Mouse (Mus musculus) gastrocnemius, postnatal 25 days (tissue): Measurements from ENCODE around the gene Trim11. TPM values are rescaled to one million over a fixed set of nuclear protein-coding genes. Genes with fewer than 3 reads are reported as not detected.
A peak's percentile ranks its signal among the peaks of the same experiment; 100 is the strongest.

Experiments used
- DNase-seq: peaks from one replicate; pipeline ENCODE4 v3.0.0; 2022
- total RNA-seq, 2 experiments: library from RNA; stranded (reverse); gene quantifications; 1 replicate in 1 of 2; 2 replicates in 1 of 2; pipeline ENCODE4 v1.2.3; 2021

Gene Trim11
- total RNA-seq, 2 experiments from 2014 or later, result 6.7 to 8.1 TPM

- no peak for DNase-seq
Measured at GRCm38 (mm10) chr11:58980381-58980990, 2.6 kb downstream of the Trim11 start.

GRCm38 (mm10) chr11:58981541-58982447 lies 3.9 kb downstream of the Trim11 start:
- peak; percentile 87 for DNase-seq

DNA sequence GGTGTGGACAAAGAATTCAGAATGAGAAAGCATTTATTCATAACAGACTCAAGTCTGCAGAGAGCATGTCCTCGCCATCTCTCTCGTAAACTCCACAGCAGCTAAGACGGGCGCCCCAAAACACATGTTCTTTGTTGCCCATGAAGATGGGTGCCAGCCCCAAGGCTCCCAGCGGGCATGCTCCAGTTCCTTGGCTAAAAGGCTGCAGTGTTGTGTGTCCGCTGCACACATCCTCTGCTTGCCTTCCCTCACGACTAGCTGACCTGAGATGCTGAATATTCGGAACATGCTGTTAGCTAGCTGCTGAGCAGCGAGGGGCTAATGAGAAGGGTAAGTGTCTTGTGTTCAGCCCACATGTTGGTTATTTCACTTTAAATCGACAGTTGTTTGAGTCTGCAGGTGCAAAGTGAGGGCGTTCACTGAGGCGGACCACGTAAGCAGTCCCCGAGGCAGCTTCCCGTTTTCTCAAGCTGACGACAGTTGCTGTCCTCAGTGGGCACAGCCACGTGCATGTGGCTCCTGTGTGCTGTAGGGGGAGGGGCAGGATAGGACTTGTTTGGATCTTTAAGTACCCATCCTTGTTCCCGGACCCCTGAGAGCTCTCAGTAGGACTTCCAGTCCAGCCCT lies 4.7 kb downstream of the Trim11 start:
- DNase-seq, result no peak

DNA sequence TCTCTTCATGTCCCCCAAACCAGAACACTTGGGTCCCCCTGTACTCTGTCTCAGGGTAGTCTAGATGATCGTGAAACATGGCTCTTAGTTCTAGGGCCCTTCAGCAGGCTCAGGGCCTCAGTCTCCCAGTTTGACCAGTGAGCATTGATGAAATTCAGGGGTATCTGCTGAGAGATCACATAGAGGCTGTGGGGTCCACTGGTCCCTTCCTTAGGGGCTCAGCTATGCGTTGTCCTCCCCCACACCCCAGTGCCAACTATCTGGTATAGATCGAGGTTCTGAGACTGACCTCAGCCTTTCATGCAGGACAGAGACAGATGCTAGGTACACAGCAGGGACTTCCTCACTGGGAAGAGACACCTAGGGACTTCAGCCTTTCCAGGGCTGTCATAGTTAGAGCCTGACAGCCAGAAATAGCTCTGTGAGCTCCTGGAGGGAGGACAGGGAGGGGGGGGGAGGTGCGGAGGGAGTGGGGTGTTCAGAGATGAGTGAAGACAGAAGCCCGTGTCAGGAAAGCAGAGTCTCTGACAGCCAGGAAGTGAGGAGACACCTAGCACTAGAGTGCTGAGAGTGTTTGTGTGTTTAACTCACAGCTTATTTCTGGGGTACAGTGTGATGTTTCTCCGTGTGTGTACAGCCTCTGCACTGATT lies 5.9 kb downstream of the Trim11 start:
- no peak for DNase-seq

- no peak for DNase-seq
Measured at GRCm38 (mm10) chr11:58984657-58985056, 6.8 kb downstream of the Trim11 start.

DNA sequence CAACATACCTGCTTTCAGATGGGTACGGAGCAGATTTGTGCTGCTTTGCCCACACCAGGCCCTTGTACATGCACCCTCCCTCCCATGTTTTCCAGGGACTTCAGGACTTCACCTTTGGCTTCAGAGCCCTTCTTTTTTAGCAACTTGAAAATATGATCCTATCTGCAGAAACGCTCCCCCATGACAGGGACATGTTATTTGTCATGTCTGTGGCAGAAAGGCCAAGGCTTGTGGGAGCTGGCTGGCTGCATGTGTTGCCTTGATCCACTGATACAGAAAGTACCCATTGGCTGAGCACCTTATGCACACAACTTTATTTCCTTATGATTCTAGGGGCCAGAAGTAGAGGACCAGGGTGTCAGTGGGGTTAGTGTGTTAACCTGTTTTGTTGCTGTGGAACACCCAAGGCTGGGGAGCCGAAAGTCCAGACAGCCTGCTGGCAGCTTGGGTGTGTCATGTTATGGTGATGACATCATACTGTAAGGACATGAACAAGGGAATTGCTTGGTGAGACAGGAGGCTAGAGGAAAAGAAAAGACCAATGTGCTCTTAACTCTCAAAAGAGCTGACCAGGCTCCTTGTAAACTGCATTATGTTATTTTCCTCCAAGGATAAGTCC lies 7.5 kb downstream of the Trim11 start:
- DNase-seq, result no peak

GRCm38 (mm10) chr11:58989166-58989565 lies 11.3 kb downstream of the Trim11 start:
- no peak for DNase-seq

GRCm38 (mm10) chr11:58990141-58990540 lies 12.2 kb downstream of the Trim11 start:
- no peak for DNase-seq

DNA sequence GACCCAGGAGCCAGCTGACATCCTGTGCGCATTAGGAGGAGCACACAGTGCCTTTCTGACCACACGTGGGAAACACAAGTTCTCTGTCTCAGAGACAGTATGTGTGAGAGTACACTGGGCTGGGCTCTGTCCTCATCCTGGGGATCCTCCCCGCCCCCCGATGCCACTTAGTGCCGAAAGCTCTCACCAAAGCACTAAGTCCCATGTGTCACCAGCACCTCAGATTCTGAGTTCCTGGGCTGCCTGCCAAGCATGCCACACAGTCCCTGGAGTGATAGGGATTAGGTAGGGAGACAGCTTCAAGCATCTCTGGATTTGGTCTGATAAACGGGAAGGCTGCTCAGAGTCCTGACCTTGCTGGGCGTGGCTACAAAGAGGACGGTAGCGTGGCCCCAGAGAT lies 12.9 kb downstream of the Trim11 start:
- DNase-seq, result no peak

DNA sequence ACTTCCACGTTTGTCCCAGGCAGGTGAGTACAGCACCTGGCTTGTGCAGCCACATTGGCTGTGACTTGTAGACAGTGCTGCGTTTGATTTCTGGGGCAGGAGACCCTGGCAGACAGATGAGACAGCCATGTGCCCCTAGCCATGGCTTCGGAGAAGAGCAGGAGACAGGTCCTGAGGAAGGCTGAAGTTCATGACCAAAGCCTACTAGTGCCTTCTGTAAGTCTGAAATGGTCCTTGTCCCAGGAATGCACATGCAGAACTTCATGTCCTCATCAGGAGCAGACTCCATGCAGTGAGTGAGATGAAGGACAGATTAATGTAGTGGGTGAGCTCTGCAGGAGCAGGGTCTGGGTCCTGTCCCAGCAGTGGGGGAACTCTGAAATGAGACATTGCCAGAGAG lies 14.0 kb downstream of the Trim11 start:
- DNase-seq, result no peak

GRCm38 (mm10) chr11:58993091-58993670 lies 15.3 kb downstream of the Trim11 start:
- DNase-seq, result no peak

DNA sequence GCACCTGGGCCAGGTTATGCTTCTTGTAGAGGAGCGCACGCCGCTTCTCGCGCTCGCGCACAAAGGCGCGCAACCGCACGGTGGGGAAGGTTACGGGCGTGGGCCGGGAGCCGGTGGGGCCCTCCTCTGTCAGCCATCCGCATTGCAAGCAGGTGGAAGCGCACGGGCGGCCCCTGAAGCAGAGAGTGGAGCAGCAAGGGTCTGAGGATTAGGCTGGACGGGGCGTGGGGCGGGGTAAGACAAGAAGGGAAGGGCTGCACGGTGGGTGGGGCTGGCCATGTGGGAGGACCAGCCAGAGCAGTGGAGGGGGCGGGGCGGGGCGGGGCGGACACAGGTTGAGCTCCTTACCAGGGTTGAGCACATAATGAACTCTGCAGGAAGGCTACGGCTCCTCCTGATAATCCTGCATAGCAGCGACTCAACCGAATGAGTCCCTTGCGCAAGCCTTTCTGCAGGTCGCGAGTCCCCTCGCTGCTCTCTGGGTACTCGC lies 16.5 kb downstream of the Trim11 start:
- DNase-seq, result no peak

DNA sequence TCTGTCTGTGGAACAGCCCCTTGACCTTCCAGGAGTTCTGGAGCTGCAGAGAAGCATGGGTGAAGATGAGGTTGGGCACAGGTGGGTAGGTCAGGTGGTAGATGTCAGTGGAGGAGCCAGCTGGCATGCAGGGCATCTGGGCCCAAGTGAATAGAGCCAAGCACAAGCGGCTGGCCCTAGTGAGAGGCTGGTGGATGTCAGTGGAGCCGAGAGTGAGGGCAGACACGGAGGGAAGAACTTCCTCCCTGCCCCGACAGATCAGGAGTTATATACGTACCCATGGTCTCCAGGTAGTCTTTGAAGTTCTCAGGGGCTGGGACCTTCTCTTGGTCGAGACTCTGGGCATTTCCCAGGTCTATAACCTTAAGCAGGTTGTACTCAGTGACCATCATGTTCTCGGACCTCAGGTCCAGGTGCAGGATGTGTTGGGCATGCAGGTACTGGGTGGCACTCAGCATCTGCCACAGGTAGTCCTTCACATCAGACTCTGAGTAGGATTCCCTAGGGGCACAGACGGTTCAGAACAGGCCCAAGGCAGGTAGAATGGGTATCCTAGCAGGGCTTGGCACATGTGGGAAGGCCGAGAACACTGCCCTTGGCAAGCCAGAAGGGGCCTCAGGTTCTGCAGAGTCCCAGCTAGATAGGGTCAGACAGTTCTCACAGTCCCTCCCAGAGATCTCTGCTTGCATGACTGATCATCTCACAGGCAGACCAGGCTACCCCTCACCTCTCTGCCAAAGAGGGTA lies 17.3 kb downstream of the Trim11 start:
- DNase-seq, result no peak

- DNase-seq, result no peak
Measured at GRCm38 (mm10) chr11:58995807-58996370, 18.0 kb downstream of the Trim11 start.

GRCm38 (mm10) chr11:58997541-58997940 lies 19.6 kb downstream of the Trim11 start:
- DNase-seq, result no peak

DNA sequence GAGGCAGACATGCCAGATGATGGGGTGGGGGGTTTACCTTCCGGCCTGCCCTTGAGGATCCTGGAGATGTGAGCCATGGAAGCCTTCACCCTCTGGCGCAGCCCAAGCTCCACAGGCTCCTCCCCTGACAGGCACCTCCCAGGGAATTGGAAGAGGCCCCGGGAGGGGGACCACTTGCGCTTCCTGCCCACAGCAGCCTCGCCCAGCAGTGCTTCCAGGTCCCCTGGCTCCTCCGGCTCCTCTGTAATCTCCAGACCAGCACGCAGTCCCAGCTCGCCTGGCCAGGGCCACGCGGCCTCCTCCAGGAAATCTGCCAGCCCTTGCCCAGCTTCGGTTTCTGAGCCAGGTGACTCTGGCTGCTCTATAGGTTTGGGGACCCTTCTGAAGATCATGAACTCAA lies 21.3 kb downstream of the Trim11 start:
- DNase-seq, result no peak

GRCm38 (mm10) chr11:58999830-59000229 lies 21.9 kb downstream of the Trim11 start:
- no peak for DNase-seq

DNA sequence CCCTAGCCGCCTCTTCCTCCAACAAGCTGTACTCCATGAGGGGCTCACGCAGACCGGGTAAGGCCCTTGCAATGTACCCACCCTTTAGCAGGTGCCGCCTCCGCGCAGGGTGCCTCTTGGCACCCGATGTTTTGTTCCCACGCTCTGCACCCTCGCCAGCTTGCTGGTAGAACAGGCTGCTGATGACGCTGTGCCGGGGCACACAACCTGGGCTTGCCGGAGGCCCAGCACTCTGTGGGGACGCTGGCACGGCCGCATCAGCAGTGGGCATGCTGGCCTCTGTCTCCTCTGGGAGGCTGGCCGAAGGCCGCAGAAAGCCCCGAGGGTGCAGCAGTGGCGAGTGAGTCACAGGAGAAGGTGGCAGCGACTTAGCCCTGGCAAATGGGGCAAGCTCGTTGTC lies 22.7 kb downstream of the Trim11 start:
- no peak for DNase-seq

- no peak for DNase-seq
Measured at GRCm38 (mm10) chr11:59002327-59003079, 24.6 kb downstream of the Trim11 start.

- no peak for DNase-seq
Measured at GRCm38 (mm10) chr11:59015052-59015451, 37.2 kb downstream of the Trim11 start.
